Mouse (Mus musculus) bone marrow macrophage, adult 2 months (primary cell): ENCODE measurements around the gene Ruvbl2.

Experiments used
- CTCF ChIP-seq: IDR thresholded peaks from 2 replicates; pipeline ENCODE4 v1.5.1; 2012; ENCODE audit warnings: low read depth, mild to moderate bottlenecking, low read length, moderate library complexity
- POLR2A ChIP-seq: IDR thresholded peaks from 2 replicates; pipeline ENCODE4 v1.6.1; 2012; ENCODE audit warnings: mild to moderate bottlenecking, low read depth, low read length, borderline replicate concordance

GRCm38 (mm10) chr7:45372371-45372770 is 65.5 kb downstream of the Ruvbl2 start:
- TF ChIP-seq CTCF (no peak), POLR2A (no peak)
